Mouse (Mus musculus) G1E (cell line): Measurements from ENCODE around the gene Ccdc96.

Experiments used
- CTCF ChIP-seq: IDR thresholded peaks from 2 replicates; pipeline ENCODE4 v1.5.1; 2012; ENCODE audit warnings: low read depth, low read length, inconsistent platforms, mixed read lengths
- POLR2AphosphoS5 ChIP-seq: IDR thresholded peaks from 2 replicates; pipeline ENCODE4 v1.6.1; 2012; ENCODE audit warnings: low read depth, low read length, inconsistent platforms; ENCODE audit not compliant: insufficient replicate concordance

GRCm38 (mm10) chr5:36444611-36445010 is 39.8 kb upstream of the Ccdc96 start:
- TF ChIP-seq CTCF (no peak), POLR2AphosphoS5 (no peak)
